Mouse (Mus musculus): ENCODE results near the gene Il20rb.

- TF ChIP-seq POLR2A (IDR thresholded peaks at IDR 0.05; ENCODE audit: borderline replicate concordance, extremely low read depth, low read depth, low read length) (no peak), CTCF (IDR thresholded peaks at IDR 0.05; ENCODE audit: insufficient read depth, low read length) (no peak)
Observed at GRCm38 (mm10) chr9:100463771-100464170, 22.8 kb downstream of the Il20rb start.
